Mouse (Mus musculus) thymus, adult 2 months (tissue): Measurements from ENCODE around the gene Cpeb1.

Experiments
- CTCF ChIP-seq: fragments of 200-500 bp; IDR thresholded peaks from 2 replicates; pipeline ENCODE4 v1.5.1; 2012; ENCODE audit warnings: mild to moderate bottlenecking, control low read depth, low read length, moderate library complexity, borderline replicate concordance; ENCODE audit not compliant: control insufficient read depth, poor library complexity, insufficient read depth; ENCODE audit errors: extremely low read depth
- POLR2A ChIP-seq: fragments of 200-500 bp; IDR thresholded peaks from 2 replicates; pipeline ENCODE4 v1.6.1; 2012; ENCODE audit warnings: mild to moderate bottlenecking, low read length, control low read depth, moderate library complexity; ENCODE audit not compliant: control insufficient read depth, poor library complexity, insufficient read depth; ENCODE audit errors: extremely low read depth

GRCm38 (mm10) chr7:81355746-81356145 lies 99.5 kb downstream of the Cpeb1 start:
- no peak for TF ChIP-seq CTCF
- TF ChIP-seq POLR2A, result no peak
